Mouse (Mus musculus) left cerebral cortex, adult 11 months (tissue): ENCODE measurements at regions not wholly inside any gene's neighbourhood (a gene's known extent, or its start where the extent isn't known, plus 50 kb on each side); places are given as distances from the start of the nearest gene placed in this dataset.
A peak's percentile ranks its signal among the peaks of the same experiment; 100 is the strongest.

Source experiments
- DNase-seq: peaks from one replicate; pipeline ENCODE4 v3.0.0; 2022; ENCODE audit warnings: low spot score

DNA sequence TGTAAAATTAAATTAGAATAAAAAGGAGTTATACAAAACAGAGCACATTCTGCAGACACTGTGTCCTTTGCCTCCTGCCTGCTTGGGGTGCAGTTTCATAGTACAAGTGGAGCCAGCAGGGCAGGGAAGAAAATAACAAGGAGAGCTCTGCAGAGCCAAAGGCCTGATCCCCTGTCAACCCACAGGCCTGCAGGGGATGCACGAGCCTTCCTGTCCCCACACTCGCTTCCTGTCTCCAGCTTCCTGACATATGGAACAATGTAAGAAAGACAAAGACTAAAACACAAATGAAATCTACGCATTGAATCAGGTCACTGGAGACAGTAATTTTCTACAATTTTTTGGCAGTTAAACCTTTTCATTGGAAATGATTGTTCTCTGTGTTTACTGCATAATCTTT is 861.8 kb downstream of the Efnb2 start:
- no peak for DNase-seq

GRCm38 (mm10) chr8:7796156-7796555 is 864.9 kb downstream of the Efnb2 start:
- no peak for DNase-seq

DNA sequence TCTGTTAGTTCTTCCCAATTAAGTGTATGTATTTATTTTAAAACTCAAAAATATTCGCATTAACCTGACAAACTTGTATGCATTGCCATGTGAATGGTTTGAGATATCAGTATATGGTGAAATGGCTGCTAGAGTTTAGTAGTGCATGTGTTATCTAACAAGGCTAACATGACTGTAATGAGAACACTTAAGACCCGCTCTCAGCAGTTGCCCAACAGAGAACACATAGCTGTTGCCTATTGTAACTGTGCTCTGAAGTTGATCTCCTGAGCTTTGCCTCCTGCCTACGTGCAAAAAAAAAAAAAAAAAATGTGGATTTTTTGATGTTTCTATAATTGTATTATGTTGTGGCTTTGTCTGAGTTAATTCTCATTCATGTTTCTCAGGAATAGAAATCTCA is 897.2 kb downstream of the Efnb2 start:
- DNase-seq, result no peak

DNA sequence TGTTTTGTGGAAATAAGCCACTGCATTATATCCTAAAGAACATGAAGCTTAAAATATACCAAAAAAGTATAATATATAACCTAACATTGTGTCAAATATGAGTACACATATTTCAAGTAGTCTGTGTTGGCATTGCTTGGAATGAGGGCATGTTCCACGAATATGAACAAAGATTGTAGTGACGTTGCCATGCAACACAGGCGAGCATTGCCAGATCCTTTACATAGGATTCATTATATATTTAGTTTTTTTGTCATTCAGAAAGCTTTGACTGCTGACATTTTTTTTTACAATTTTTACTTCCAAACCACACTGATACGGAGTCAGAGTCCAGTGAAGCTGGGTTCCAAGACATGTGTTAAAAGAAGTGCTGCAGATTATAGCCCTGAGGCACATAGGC is 900.1 kb downstream of the Efnb2 start:
- DNase-seq, result no peak

DNA sequence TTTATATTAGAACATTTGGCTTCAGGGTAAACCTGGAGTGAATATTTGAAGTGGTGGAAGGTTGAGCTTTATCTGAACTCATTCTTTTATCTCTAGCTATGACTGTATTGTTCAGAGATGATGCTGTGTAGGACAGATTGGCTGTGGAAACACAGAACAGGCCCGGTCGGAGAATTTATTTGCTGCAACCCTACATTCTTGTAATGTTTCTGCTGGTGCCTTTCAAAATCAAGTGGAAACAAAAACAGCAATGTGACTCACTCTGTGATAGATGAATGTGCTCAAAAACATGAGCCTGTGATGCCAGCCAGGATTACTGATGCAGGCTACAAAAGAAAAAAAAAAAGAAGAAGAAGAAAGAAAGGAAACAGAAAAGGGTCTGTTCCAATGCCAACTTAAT is 928.3 kb downstream of the Efnb2 start:
- no peak for DNase-seq

GRCm38 (mm10) chr8:7721880-7722279 is 939.2 kb downstream of the Efnb2 start:
- no peak for DNase-seq

- peak; percentile 37 for DNase-seq
Measured at GRCm38 (mm10) chr8:7718898-7719696, 941.9 kb downstream of the Efnb2 start.

DNA sequence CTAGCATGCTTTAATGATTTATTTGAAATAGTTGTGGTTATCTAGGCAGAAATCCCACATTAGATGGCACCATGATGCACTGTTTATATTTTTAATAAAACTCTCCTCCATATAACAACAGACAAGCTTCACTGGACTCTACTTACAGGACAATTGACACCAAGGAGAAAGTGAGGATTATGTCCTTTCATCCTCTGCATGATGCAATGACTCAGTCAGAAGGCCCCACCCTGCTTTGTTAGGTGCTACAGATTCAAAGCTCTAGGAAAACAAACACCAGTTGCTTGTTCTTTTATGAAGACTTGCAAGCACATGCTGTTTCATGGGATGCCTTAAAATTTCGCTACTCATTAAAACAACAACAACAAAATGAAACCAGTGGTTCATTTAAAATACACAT is 950.3 kb downstream of the Efnb2 start:
- DNase-seq, result no peak

- DNase-seq, result no peak
Measured at GRCm38 (mm10) chr8:7709406-7709805, 951.6 kb downstream of the Efnb2 start.

GRCm38 (mm10) chr8:7691355-7691996 is 969.6 kb downstream of the Efnb2 start:
- no peak for DNase-seq

DNA sequence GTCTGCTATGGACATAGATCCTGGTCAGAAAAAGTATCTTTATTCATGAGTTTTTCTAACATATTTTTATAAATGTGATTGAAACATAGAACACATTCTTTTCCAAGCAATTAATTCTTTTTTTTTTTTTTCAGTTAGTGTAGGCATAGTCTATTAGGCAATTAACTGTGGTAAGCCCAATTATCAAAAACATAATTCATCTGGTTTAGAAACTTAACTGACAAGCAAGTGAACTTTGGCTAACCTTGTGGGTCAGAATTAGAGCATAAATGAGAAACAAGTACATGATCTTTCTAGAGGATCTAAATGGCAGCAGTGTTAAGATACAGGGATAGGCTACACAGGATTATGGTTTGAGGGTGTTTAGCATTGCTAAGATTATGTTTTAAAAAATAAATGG is 1007.2 kb downstream of the Efnb2 start:
- DNase-seq, result no peak
